Mouse (Mus musculus): Measurements from ENCODE around the gene Haus6. TPM values are rescaled to one million over a fixed set of nuclear protein-coding genes. Genes with fewer than 3 reads are reported as not detected.
"Not testable (repeated sequence)": the region's sequence is repeated elsewhere in the genome, so short reads cannot be mapped to it uniquely, and the experiment has no call there.

The Haus6 gene
- 6.4 and 6.5 TPM in 2 replicates for polyA plus RNA-seq (2012; rRNA removed)

GRCm38 (mm10) chr4:86611524-86612288, at the start of gene Haus6:
Gene Haus6 (minus strand): TSS chr4:86612055.
- DNase-seq (ENCODE audit: low read depth): peak; percentile 100
- TF ChIP-seq CTCF (IDR thresholded peaks at IDR 0.05; ENCODE audit: borderline replicate concordance, extremely low read depth, insufficient read depth, insufficient read length): no peak
- 0 out of 2 replicates have a peak, but pooled peaks have one; percentile 18 for TF ChIP-seq POLR2A (IDR thresholded peaks at IDR 0.05; ENCODE audit: borderline replicate concordance, extremely low read depth, insufficient read depth, insufficient read length, poor library complexity, severe bottlenecking)

GRCm38 (mm10) chr4:86657176-86657575, 45.3 kb upstream of the Haus6 start:
- TF ChIP-seq CTCF (IDR thresholded peaks at IDR 0.05; ENCODE audit: borderline replicate concordance, extremely low read depth, insufficient read depth, insufficient read length): no peak
- TF ChIP-seq POLR2A (IDR thresholded peaks at IDR 0.05; ENCODE audit: borderline replicate concordance, extremely low read depth, insufficient read depth, insufficient read length, poor library complexity, severe bottlenecking): no peak
- DNase-seq (ENCODE audit: low read depth): no peak

GRCm38 (mm10) chr4:86656410-86656809, 44.6 kb upstream of the Haus6 start:
- DNase-seq (ENCODE audit: low read depth): not testable (repeated sequence)

- no peak for TF ChIP-seq POLR2A (IDR thresholded peaks at IDR 0.05; ENCODE audit: borderline replicate concordance, extremely low read depth, insufficient read depth, insufficient read length, poor library complexity, severe bottlenecking)
- peak; percentile 41; the same call in 1 of the 2 replicates for TF ChIP-seq CTCF (IDR thresholded peaks at IDR 0.05; ENCODE audit: borderline replicate concordance, extremely low read depth, insufficient read depth, insufficient read length)
- DNase-seq (ENCODE audit: low read depth): peak; percentile 15
Measured at GRCm38 (mm10) chr4:86651686-86652384, 40.0 kb upstream of the Haus6 start.

GRCm38 (mm10) chr4:86648394-86648793, 36.5 kb upstream of the Haus6 start:
- DNase-seq (ENCODE audit: low read depth): not testable (repeated sequence)

GRCm38 (mm10) chr4:86637561-86637960, 25.7 kb upstream of the Haus6 start:
- DNase-seq (ENCODE audit: low read depth): not testable (repeated sequence)

GRCm38 (mm10) chr4:86634873-86635272, 23.0 kb upstream of the Haus6 start:
- DNase-seq (ENCODE audit: low read depth): not testable (repeated sequence)

GRCm38 (mm10) chr4:86634312-86634711, 22.5 kb upstream of the Haus6 start:
- DNase-seq (ENCODE audit: low read depth): not testable (repeated sequence)

- DNase-seq (ENCODE audit: low read depth): not testable (repeated sequence)
Measured at GRCm38 (mm10) chr4:86632556-86632955, 20.7 kb upstream of the Haus6 start.

- TF ChIP-seq CTCF (IDR thresholded peaks at IDR 0.05; ENCODE audit: borderline replicate concordance, extremely low read depth, insufficient read depth, insufficient read length): no peak
- no peak for TF ChIP-seq POLR2A (IDR thresholded peaks at IDR 0.05; ENCODE audit: borderline replicate concordance, extremely low read depth, insufficient read depth, insufficient read length, poor library complexity, severe bottlenecking)
- DNase-seq (ENCODE audit: low read depth): no peak
Measured at GRCm38 (mm10) chr4:86631831-86632230, 20.0 kb upstream of the Haus6 start.

GRCm38 (mm10) chr4:86626496-86626895, 14.6 kb upstream of the Haus6 start:
- DNase-seq (ENCODE audit: low read depth): not testable (repeated sequence)

GRCm38 (mm10) chr4:86625463-86625862, 13.6 kb upstream of the Haus6 start:
- no peak for DNase-seq (ENCODE audit: low read depth)
- TF ChIP-seq POLR2A (IDR thresholded peaks at IDR 0.05; ENCODE audit: borderline replicate concordance, extremely low read depth, insufficient read depth, insufficient read length, poor library complexity, severe bottlenecking) (no peak), CTCF (IDR thresholded peaks at IDR 0.05; ENCODE audit: borderline replicate concordance, extremely low read depth, insufficient read depth, insufficient read length) (no peak)

- DNase-seq (ENCODE audit: low read depth): not testable (repeated sequence)
Measured at GRCm38 (mm10) chr4:86622532-86622931, 10.7 kb upstream of the Haus6 start.

- no peak for DNase-seq (ENCODE audit: low read depth)
- no peak for TF ChIP-seq POLR2A (IDR thresholded peaks at IDR 0.05; ENCODE audit: borderline replicate concordance, extremely low read depth, insufficient read depth, insufficient read length, poor library complexity, severe bottlenecking)
- TF ChIP-seq CTCF (IDR thresholded peaks at IDR 0.05; ENCODE audit: borderline replicate concordance, extremely low read depth, insufficient read depth, insufficient read length): no peak
Measured at GRCm38 (mm10) chr4:86622116-86622515, 10.3 kb upstream of the Haus6 start.
